Mouse (Mus musculus) liver (tissue): ENCODE data around the gene Med18.
A peak's percentile ranks its signal among the peaks of the same experiment; 100 is the strongest.
"Not testable (repeated sequence)": the region's sequence is repeated elsewhere in the genome, so short reads cannot be mapped to it uniquely, and the experiment has no call there.

ENCODE experiments used
- DNase-seq: peaks from one replicate; pipeline ENCODE4 v3.0.0-alpha.2; 2020; ENCODE audit warnings: mixed read lengths

Med18 gene

DNA sequence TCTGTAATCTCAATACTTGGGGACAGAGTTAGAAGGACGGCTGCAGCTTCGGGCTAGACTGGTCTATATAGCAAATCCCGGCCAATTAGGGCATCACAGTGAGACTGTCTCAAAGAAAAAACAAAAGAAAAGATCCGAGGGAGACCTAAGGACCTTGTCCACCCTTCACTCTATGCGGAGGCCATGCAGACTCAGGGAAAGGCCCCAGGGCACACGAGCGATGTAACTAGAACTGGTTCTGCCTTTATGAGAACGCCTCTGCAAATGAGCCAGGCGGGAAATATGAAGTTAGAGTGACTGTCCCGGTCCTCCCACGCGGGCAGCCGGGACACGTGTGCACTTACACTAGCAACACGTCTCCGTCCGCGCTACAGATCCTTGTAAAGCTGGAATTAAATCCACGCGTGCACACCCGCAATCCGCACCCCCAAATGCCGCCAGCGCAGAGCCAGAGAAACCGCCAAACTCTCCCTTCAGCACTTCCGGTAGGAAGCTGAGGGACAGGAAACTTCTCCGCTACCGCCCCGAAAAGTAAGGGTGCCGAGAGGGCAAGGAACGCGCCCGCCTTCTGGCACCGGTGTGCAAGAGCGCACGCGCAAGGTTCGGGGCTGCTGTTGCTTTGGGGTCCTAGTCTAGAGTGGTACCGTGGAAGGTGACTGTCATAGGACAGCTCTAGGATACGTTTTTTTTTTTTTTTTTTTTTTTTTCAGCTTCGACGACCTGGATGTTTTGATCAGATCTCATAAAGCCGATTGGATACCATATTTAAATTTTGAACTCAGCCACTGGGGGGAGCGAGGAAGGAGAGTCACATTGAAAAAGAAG, at the start of gene Med18:
Gene Med18 (minus strand): TSS at position 492 of the 825 bp plus-strand sequence.
- DNase-seq: peak; percentile 95

- DNase-seq: no peak
Observed at GRCm38 (mm10) chr4:132512080-132512479, 48.4 kb upstream of the Med18 start.

GRCm38 (mm10) chr4:132510352-132510798, 46.7 kb upstream of the Med18 start, which contains the start of gene Sesn2:
Gene Sesn2 (minus strand): TSS chr4:132510501.
- peak; percentile 99 for DNase-seq

- DNase-seq: peak; percentile 74
Observed at GRCm38 (mm10) chr4:132509621-132510296, 46.0 kb upstream of the Med18 start.

- no peak for DNase-seq
Observed at GRCm38 (mm10) chr4:132507210-132507609, 43.5 kb upstream of the Med18 start.

GRCm38 (mm10) chr4:132506250-132506649, 42.5 kb upstream of the Med18 start:
- DNase-seq: no peak

- no peak for DNase-seq
Observed at GRCm38 (mm10) chr4:132505800-132506199, 42.1 kb upstream of the Med18 start.

DNA sequence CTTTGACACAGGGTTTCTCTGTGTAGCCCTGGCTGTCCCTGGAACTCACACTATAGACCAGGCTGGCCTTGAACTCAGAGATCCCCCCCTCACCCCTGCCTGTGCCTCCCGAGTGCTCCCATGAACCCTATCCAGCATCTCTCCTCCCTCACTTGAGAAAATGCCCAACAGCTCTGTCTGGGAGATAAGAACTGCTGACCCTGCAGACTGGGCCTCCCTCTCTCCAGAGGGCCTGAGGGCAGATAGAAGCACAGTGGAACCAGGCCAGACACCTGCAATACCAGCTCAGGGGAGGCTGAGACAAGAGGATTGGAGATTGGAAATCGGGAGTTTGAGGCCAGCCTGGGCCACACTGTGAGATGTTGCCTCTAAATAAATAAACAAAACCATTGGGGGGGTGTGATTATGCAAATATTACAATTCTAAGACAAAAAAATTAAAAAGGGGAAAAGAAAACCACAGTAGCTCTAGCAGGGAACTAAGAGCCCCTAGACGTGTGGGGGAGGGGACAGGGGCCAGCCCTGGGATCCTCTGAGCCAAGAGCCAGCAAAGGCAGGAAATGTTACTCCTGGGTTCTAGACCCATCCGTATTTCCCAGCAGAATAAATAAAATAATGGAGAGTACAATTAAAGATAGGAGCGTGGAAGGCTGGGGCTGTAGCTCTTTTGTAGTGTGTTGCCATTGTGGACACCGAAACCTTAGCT, 41.5 kb upstream of the Med18 start:
- DNase-seq: peak; percentile 59

DNA sequence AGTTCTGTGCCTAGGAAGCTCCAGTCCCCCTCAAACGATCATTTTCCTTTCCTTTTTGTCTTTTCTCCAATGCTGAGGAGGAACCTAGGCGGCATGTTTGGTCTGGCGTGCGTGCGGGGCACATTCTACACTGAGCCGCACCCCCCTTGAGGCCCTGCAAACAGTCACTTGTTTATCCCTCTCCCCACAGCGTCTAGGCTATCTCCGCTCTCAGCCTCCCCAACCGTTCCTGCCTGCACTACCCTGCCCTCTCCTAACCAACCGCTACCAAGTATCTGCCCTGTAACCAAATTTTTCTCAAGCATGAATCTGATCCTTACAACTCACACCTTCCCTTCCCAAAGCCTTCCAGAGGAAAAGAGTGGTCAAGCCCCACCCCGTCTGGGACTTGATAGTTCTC, 39.6 kb upstream of the Med18 start:
- peak; percentile 65 for DNase-seq

- DNase-seq: no peak
Observed at GRCm38 (mm10) chr4:132501639-132502038, 37.9 kb upstream of the Med18 start.

GRCm38 (mm10) chr4:132494271-132494918, 30.7 kb upstream of the Med18 start:
- DNase-seq: no peak

GRCm38 (mm10) chr4:132492178-132493060, 28.7 kb upstream of the Med18 start:
- no peak for DNase-seq

DNA sequence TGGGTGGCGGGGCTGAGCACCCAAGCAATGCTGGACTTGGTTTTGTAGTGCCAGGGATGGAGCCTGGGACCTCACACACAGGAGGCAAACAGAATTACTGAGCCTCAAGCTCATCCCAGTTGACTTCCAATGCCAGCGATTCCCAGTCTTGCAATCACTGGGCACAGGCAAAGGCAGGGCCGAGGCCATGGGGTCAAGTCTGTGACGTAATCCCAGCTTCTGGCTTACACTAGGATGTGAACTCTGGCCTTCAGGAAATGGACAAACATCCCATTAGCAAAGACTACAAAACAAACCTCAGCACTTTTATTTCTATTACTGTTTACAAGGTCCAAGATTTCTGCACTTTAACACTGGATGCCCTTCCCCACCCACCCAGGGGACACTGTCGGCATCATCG, 28.0 kb upstream of the Med18 start:
- peak; percentile 48 for DNase-seq

GRCm38 (mm10) chr4:132491057-132491456, 27.3 kb upstream of the Med18 start:
- DNase-seq: no peak

DNA sequence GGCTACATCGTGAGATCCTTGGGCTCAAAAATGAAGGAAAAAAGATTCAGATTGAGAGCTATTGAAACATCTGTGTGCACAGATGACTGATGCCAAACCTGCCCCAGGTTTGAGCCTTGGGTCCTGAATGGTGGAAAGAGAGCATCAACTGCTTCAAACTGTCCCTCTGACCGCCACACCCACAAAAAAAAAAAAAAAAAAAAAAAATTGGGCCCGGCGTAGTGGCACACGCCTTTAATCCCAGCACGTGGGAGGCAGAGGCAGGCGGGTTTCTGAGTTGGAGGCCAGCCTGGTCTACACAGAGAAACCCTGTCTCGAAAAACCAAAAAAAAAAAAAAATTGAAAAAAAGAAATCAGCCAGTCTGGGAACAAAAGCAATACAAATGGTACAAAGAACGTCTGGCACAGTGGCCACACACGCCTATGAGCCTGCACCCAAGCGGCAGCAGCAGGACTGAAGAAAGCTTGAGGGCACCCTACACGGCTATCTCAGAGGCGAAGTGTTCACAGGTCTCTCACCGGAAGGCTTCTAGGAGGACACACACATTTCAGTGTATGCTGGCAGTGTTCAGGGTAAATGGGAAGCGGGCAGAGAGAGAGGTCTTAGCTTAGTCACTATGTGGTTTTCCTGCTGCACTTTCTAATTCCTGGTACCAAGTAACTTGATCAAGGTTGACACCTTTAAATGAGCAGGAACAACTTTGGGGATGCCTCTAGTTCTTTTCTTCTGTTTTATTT, 26.7 kb upstream of the Med18 start:
- no peak for DNase-seq

DNA sequence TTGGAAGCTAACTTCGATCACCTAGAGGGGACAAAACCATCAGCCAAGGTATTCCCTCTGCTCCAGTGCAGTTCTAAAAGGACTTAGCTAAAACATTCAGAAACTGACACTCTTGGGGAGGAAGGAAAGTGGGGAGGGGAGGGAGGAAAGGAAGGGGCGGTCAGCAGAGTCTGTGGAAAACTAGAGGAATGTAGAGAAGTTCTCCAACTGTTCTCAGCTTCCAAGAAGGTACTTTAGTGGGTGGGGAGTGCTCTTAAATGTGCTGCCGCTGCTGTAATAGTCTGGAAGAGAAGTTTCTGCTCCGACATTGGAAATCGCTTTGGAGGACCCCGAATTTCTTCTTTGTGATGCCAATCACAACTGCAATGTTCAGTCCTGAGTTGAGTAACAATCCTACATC, 25.3 kb upstream of the Med18 start:
- no peak for DNase-seq

DNA sequence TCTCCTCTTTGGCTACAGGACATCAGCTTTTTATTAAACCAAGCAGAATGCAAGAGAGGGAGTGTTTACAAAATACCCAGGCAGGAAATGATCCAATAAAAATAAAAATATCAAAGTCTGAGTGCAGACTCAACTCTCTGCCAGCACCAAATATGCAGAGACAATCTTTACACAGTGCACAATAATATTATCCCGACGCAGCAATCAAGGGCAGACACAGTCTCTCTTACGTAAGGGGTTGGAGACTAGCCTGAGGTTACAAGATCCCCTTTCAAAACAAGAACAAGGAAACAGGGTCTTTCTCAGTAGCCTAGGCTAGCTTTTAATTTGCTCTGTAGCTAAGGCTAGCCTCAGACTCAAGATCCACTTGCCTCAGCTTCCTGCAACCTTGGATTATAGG, 24.8 kb upstream of the Med18 start:
- no peak for DNase-seq

DNA sequence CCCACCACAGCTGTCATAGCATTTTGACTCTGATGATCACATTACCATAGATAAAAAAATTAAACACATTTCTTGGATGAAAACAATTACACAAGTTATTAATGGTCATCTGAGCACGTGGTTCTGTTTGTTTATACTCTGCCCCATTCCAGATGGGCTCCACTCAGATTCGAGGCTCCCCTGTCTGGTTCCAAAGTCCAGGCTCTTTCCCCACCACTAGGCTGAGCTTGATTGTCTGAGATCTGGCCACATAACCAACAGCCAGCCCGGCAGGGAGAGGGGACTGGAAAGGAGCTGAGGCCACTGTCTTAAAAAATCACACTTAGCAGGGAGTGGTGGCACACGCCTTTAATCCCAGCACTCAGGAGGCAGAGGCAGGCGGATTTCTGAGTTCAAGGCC, 21.1 kb upstream of the Med18 start:
- DNase-seq: no peak

DNA sequence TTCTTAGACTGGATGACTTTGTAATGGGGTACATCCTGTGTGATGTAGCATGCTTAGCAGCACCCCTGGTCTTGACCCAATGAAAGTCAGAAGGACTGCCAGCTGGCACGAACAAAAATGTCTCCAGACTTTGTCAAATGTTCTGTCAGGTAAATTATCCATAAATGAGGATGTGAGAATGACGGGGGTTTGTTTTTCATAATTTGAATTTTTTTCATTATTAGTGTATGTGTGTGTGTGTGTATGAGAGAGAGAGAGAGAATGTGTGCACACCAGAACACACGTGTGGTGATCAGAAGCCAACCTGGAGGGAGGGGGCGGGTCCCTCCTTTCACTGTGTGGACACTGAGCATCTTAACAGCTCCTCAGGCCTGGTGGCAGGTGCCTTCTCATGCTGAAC, 20.5 kb upstream of the Med18 start:
- no peak for DNase-seq

GRCm38 (mm10) chr4:132482956-132483608, 19.4 kb upstream of the Med18 start:
- DNase-seq: no peak

DNA sequence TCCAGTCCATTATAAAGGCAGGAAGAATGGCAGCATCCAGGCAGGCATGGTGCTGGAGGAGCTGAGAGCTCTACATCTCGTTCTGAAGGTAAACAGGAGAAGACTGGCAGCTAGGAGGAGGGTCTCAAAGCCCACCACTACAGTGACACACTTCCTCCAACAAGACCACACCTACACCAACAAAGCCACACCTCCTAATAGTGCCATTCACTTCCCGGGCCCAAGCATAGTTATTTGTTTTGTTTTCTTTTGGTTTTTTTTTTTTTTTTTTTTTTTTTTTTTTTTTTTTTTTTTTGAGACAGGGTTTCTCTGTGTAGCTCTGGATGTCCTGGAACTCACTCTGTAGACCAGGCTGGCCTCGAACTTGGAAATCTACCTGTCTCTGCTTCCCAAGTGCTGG, 18.4 kb upstream of the Med18 start:
- DNase-seq: not testable (repeated sequence)
